Mouse (Mus musculus): ENCODE data around the gene Wdr17. TPM values are rescaled to one million over a fixed set of nuclear protein-coding genes. Genes with fewer than 3 reads are reported as not detected.
A peak's percentile ranks its signal among the peaks of the same experiment; 100 is the strongest.

Wdr17 gene
- polyA plus RNA-seq, 1 experiment from 2014 or later, result 15.2 TPM

DNA sequence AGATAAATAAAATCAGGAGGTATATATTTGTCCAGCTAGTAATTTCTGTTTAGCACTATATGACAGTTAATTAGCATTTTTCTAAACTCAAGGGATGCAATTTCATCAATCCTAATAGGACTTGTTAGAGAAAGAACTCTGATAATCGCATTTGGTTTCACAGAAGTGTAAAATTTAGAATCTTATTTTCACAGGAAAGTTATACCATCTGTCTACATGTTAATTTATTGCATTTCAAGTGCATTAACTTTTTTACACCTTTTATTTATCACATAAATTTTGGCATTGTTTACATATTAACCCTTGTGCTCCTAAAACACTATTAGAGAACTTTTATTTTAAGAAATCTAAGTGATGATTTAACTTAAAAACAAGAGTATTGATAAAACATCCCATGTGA lies 7.2 kb upstream of the Wdr17 start:
- no peak for ATAC-seq (ENCODE audit: low FRiP score, low TSS enrichment)
- DNase-seq, result no peak
- no peak overlapping the region for H3K27ac ChIP-seq (replicated peaks; ENCODE audit: low read depth, low read length)
- H3K4me1 ChIP-seq (ENCODE audit: control insufficient read depth, insufficient read depth, low read length), result no peaks in the 10 kb centered on the region
- WGBS, result 90% methylated on average over 1 of the region's 1 CpGs
- H3K4me3 ChIP-seq (replicated peaks; ENCODE audit: low read depth, low read length), result no peak overlapping the region
- no peaks in the 10 kb centered on the region for H3K9me3 ChIP-seq (ENCODE audit: control insufficient read depth, low read length)
- H3K9ac ChIP-seq (replicated peaks; ENCODE audit: low read length), result no peak overlapping the region
- H3K27me3 ChIP-seq (ENCODE audit: control insufficient read depth, insufficient read depth, low read length), result no peaks in the 10 kb centered on the region
- no peaks in the 10 kb centered on the region for H3K36me3 ChIP-seq (ENCODE audit: control insufficient read depth, insufficient read depth, low read length)
- no peak overlapping the region for H3K4me2 ChIP-seq (ENCODE audit: low read length)

DNA sequence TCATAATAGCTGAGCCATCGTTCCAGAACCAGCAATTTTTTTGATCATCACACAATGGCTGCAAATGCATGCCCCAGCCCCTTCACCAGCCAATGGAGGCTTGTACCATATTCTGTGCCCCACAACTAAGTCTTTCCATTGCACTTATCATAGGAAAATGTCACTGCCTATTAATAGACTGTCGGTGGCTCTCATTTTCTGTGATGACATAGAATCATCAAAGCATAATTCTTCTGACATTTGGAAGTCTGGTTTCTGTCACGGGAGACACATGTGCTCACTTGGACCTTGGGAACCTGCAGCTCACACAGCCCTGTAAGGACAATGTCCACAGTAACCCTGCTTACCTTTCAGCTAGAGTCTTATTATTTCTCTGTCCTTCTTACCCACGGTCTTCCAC lies 424 bp downstream of the Wdr17 start:
- no peak overlapping the region for H3K9ac ChIP-seq (replicated peaks; ENCODE audit: low read length)
- no peaks in the 10 kb centered on the region for H3K27me3 ChIP-seq (ENCODE audit: control insufficient read depth, insufficient read depth, low read length)
- ATAC-seq (ENCODE audit: low FRiP score, low TSS enrichment), result no peak
- H3K27ac ChIP-seq (replicated peaks; ENCODE audit: low read depth, low read length), result no peak overlapping the region
- no peak for DNase-seq
- WGBS, result 90% methylated on average over 4 of the region's 4 CpGs
- no peak overlapping the region for H3K4me2 ChIP-seq (ENCODE audit: low read length)
- H3K36me3 ChIP-seq (ENCODE audit: control insufficient read depth, insufficient read depth, low read length), result no peaks in the 10 kb centered on the region
- H3K4me1 ChIP-seq (ENCODE audit: control insufficient read depth, insufficient read depth, low read length), result no peaks in the 10 kb centered on the region
- H3K4me3 ChIP-seq (replicated peaks; ENCODE audit: low read depth, low read length), result no peak overlapping the region
- H3K9me3 ChIP-seq (ENCODE audit: control insufficient read depth, low read length), result no peaks in the 10 kb centered on the region

DNA sequence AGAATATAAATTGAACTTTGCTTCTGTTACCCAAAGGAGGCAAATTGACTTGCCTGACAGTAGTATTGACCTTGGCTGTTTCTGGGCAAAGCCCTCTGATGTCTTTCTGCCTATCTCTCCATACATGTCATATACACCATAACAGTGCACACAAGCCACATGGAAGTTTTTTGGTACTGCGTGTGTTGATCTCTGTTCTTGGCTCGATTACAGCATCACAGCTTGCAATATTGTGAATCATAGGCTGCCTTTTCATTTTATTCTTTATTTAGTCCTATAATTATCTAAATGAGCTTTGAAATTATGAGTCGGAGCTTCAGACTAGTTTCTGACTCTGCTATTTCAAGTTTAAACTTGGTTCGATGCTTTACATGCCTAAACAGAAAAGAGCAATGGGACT lies 10.5 kb downstream of the Wdr17 start:
- WGBS, result 94% methylated on average over 4 of the region's 4 CpGs
- H3K4me2 ChIP-seq (ENCODE audit: low read length), result no peak overlapping the region
- ATAC-seq (ENCODE audit: low FRiP score, low TSS enrichment), result no peak
- no peaks in the 10 kb centered on the region for H3K27me3 ChIP-seq (ENCODE audit: control insufficient read depth, insufficient read depth, low read length)
- H3K4me3 ChIP-seq (replicated peaks; ENCODE audit: low read depth, low read length), result no peak overlapping the region
- no peak overlapping the region for H3K27ac ChIP-seq (replicated peaks; ENCODE audit: low read depth, low read length)
- no peaks in the 10 kb centered on the region for H3K36me3 ChIP-seq (ENCODE audit: control insufficient read depth, insufficient read depth, low read length)
- no peak overlapping the region for H3K9ac ChIP-seq (replicated peaks; ENCODE audit: low read length)
- H3K4me1 ChIP-seq (ENCODE audit: control insufficient read depth, insufficient read depth, low read length), result no peaks in the 10 kb centered on the region
- DNase-seq, result no peak
- H3K9me3 ChIP-seq (ENCODE audit: control insufficient read depth, low read length), result no peaks in the 10 kb centered on the region

DNA sequence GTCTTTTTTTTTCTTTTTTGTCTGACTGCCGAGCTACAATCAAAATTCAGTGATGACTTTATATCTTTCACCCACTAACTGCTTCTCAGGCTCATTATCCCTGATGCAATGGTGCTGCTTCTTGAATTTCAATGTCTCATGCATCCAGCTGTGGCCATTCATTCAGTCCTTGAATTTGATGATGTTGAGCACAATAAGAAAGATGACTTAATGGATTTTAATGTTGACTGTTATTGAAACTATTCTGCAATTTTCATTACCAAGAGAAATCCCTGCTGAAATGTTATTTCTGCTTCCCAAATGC lies 22.3 kb downstream of the Wdr17 start:
- H3K4me3 ChIP-seq (replicated peaks; ENCODE audit: low read depth, low read length), result no peak overlapping the region
- H3K9me3 ChIP-seq (ENCODE audit: control insufficient read depth, low read length), result no peaks in the 10 kb centered on the region
- ATAC-seq (ENCODE audit: low FRiP score, low TSS enrichment) (no peak), DNase-seq (peak; percentile 46)
- peaks cover 12% of the 10 kb centered on the region; the same call in 1 of the 2 replicates for H3K4me1 ChIP-seq (ENCODE audit: control insufficient read depth, insufficient read depth, low read length)
- H3K9ac ChIP-seq (replicated peaks; ENCODE audit: low read length), result no peak overlapping the region
- peak overlapping the region; percentile 60 for H3K27ac ChIP-seq (replicated peaks; ENCODE audit: low read depth, low read length)
- no peak overlapping the region for H3K4me2 ChIP-seq (ENCODE audit: low read length)
- H3K36me3 ChIP-seq (ENCODE audit: control insufficient read depth, insufficient read depth, low read length), result no peaks in the 10 kb centered on the region
- no peaks in the 10 kb centered on the region for H3K27me3 ChIP-seq (ENCODE audit: control insufficient read depth, insufficient read depth, low read length)
- WGBS, result 25% methylated on average over 1 of the region's 1 CpGs

DNA sequence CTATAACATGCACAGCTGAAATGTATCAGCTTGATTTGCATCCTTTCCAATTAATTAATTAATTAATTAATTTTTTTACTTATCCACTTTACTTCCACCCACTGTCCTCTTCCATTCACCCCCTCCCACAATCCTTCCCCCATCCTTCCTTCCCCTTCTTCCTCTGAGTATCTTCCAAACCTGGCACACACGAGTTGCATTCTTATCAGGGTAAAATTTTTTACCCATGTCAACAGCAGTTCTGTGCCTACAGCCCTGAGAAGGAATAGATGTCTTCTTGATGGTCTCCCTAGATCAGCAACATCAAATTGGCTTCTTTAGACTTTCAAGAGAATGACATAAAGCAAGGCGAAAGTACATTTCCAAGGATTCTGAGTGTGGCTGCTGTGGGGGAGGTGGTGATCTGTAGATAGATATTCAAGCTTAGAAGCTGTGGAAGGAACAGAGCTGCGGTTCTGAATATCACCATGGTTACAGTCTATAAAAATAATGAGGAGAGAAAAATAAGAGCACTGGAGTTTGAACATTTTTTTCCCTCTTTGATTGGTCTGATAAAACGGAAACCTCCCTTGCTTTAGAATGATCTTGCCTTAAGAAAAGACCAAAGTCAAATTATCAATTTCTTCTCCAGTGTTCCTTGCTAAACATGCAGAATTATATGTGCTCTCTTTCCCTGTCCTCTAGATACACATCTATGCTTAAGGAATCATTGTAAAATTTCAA lies 22.8 kb downstream of the Wdr17 start:
- DNase-seq, result peak; percentile 63
- WGBS, result 53% methylated on average over 4 of the region's 4 CpGs
- H3K27me3 ChIP-seq (ENCODE audit: control insufficient read depth, insufficient read depth, low read length), result no peaks in the 10 kb centered on the region

DNA sequence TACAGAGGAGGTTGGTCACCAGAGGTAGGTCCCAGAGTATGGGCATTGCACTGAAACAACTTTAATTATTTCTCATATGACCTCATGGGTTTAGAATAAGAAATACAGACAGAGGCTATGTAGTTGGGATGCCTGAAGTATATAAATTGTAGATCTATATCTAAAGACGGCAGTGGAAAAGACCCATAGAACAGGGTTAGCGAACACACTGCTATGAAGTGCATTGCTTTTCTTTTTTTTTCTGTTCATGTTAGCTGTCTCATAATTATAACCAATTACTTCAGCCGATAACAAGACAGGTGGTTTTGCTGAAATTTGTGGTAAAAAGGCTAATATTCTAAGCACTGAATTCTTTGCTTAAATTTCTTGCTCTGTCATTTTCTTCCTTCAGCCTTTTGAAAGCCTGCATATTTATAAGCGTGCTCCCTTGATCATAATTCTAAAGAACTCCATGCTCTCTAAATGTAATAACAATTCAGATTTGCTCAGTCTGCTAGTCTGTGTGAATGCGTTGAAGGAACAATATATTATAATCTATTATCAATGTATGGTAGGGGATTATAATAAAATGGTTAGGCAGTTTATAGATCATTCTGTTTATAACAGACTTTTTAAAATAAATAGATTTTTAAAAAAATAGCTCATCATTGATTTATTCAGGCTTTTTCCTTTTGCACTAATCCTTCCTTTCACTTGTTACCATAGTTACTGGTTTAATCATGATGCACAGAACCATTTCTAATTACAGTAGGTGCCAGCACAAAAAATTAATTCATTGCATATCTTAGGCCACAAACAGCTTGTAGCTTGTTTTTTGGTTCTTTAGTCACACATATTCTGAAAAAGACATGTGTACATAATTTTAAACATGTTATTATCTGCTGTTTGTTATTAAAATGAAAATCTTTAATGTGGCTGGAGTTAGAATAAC lies 50.7 kb downstream of the Wdr17 start:
- 46% methylated on average over 5 of the region's 5 CpGs for WGBS
- Histone ChIP-seq H3K4me1 (ENCODE audit: control insufficient read depth, insufficient read depth, low read length) (peaks cover 7% of the 10 kb centered on the region; the same call in 1 of the 2 replicates), H3K36me3 (ENCODE audit: control insufficient read depth, insufficient read depth, low read length) (no peaks in the 10 kb centered on the region), H3K4me3 (replicated peaks; ENCODE audit: low read depth, low read length) (no peak overlapping the region), H3K4me2 (ENCODE audit: low read length) (no peak overlapping the region), H3K9me3 (ENCODE audit: control insufficient read depth, low read length) (no peaks in the 10 kb centered on the region), H3K27me3 (ENCODE audit: control insufficient read depth, insufficient read depth, low read length) (no peaks in the 10 kb centered on the region), H3K27ac (replicated peaks; ENCODE audit: low read depth, low read length) (peak overlapping the region; percentile 72), H3K9ac (replicated peaks; ENCODE audit: low read length) (no peak overlapping the region)
- ATAC-seq (ENCODE audit: low FRiP score, low TSS enrichment) (peak; percentile 53; the same call in 1 of the 2 replicates), DNase-seq (peak; percentile 43)

More for the DNA sequence above, 22.8 kb downstream of the Wdr17 start:
- ATAC-seq (ENCODE audit: low FRiP score, low TSS enrichment), result peak; percentile 71; the same call in 1 of the 2 replicates
- H3K9me3 ChIP-seq (ENCODE audit: control insufficient read depth, low read length), result no peaks in the 10 kb centered on the region
- H3K4me2 ChIP-seq (ENCODE audit: low read length), result no peak overlapping the region
- H3K27ac ChIP-seq (replicated peaks; ENCODE audit: low read depth, low read length), result peak overlapping the region; percentile 60
- peaks cover 12% of the 10 kb centered on the region; the same call in 1 of the 2 replicates for H3K4me1 ChIP-seq (ENCODE audit: control insufficient read depth, insufficient read depth, low read length)
- no peaks in the 10 kb centered on the region for H3K36me3 ChIP-seq (ENCODE audit: control insufficient read depth, insufficient read depth, low read length)
- no peak overlapping the region for H3K9ac ChIP-seq (replicated peaks; ENCODE audit: low read length)
- no peak overlapping the region for H3K4me3 ChIP-seq (replicated peaks; ENCODE audit: low read depth, low read length)

DNA sequence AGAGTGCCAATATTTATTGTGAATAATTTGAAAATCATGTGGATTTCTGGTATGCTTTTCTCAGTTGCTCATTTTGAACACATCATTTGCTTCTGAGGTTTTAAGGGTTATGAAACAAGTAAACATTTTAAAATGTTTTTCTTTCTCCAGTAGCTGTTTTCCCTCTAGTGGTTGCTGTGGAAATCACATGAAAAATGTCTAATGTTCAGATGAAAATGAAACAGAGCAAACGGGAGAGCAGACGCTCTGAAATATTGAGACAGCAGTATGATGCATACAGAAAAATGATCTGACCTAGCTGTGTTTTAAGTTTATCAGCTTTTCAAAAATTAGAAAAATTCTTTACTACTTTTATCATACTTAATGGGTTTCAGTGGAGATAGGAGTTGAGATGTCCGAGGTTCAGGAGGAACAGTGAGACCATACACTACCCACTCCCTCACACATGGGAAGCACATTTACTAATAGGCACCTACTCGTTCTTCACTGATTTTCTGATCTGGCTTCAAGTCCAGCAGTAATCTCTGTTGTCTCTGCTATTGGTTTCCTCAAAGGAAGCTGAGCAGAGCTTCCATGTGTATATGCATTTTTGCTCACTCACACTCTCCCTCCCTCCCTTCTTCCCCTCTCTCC lies 57.1 kb downstream of the Wdr17 start:
- peak; percentile 74 for DNase-seq
- no peaks in the 10 kb centered on the region for H3K36me3 ChIP-seq (ENCODE audit: control insufficient read depth, insufficient read depth, low read length)
- ATAC-seq (ENCODE audit: low FRiP score, low TSS enrichment), result no peak
- H3K9me3 ChIP-seq (ENCODE audit: control insufficient read depth, low read length), result no peaks in the 10 kb centered on the region
- no peak overlapping the region for H3K4me3 ChIP-seq (replicated peaks; ENCODE audit: low read depth, low read length)
- no peak overlapping the region for H3K9ac ChIP-seq (replicated peaks; ENCODE audit: low read length)
- no peak overlapping the region for H3K4me2 ChIP-seq (ENCODE audit: low read length)
- H3K27me3 ChIP-seq (ENCODE audit: control insufficient read depth, insufficient read depth, low read length), result no peaks in the 10 kb centered on the region
- H3K4me1 ChIP-seq (ENCODE audit: control insufficient read depth, insufficient read depth, low read length), result no peaks in the 10 kb centered on the region
- H3K27ac ChIP-seq (replicated peaks; ENCODE audit: low read depth, low read length), result no peak overlapping the region
- WGBS, result 63% methylated on average over 4 of the region's 4 CpGs

DNA sequence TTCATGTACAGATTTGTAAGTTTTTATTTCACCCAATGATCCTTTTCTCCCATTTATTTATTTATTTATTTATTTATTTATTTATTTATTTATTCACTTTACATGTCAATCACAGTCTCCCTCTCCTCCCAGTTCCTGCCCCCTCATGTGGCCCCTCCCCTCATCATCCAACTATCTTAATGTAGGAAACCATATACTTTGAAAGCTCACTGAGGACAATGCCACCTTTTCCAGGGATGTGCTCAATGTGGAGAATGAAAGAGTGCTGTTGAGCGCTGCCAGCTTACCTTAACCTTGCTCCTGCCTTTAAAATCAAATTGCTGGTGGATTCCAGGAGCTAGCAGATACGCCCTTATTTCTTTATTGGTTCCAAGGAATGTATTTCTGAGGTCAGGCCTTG lies 59.0 kb downstream of the Wdr17 start:
- Histone ChIP-seq H3K4me1 (ENCODE audit: control insufficient read depth, insufficient read depth, low read length) (no peaks in the 10 kb centered on the region), H3K36me3 (ENCODE audit: control insufficient read depth, insufficient read depth, low read length) (no peaks in the 10 kb centered on the region), H3K9ac (replicated peaks; ENCODE audit: low read length) (no peak overlapping the region), H3K4me2 (ENCODE audit: low read length) (no peak overlapping the region), H3K27ac (replicated peaks; ENCODE audit: low read depth, low read length) (no peak overlapping the region), H3K27me3 (ENCODE audit: control insufficient read depth, insufficient read depth, low read length) (no peaks in the 10 kb centered on the region), H3K4me3 (replicated peaks; ENCODE audit: low read depth, low read length) (no peak overlapping the region), H3K9me3 (ENCODE audit: control insufficient read depth, low read length) (no peaks in the 10 kb centered on the region)
- DNase-seq (no peak), ATAC-seq (ENCODE audit: low FRiP score, low TSS enrichment) (no peak)
- WGBS, result 91% methylated on average over 2 of the region's 2 CpGs
